Mouse (Mus musculus) hindbrain, embryonic 16.5 days (tissue): ENCODE results near the gene Rabep2. TPM values are rescaled to one million over a fixed set of nuclear protein-coding genes. Genes with fewer than 3 reads are reported as not detected.
"Not testable (repeated sequence)": the region's sequence is repeated elsewhere in the genome, so short reads cannot be mapped to it uniquely, and the experiment has no call there.

Source experiments
- ATAC-seq: fragments of 200-750 bp; cut with Nextera tagmentation; 2 replicates; pipeline ENCODE4 v1.8.0; 2017; ENCODE audit warnings: moderate TSS enrichment, moderate library complexity
- H3K27ac ChIP-seq: fragments of 300-500 bp; sonication (generic); 2 replicates; pipeline ENCODE4 v1.5.1; 2014; ENCODE audit warnings: low read depth, mild to moderate bottlenecking, control low read depth, low read length, moderate library complexity
- H3K27me3 ChIP-seq: fragments of 300-500 bp; sonication (generic); replicated peaks from 2 replicates; pipeline ENCODE4 v1.6.1; 2014; ENCODE audit warnings: low read length; ENCODE audit not compliant: control insufficient read depth, insufficient read depth
- H3K36me3 ChIP-seq: fragments of 300-500 bp; sonication (generic); 2 replicates; pipeline ENCODE4 v1.6.1; 2014; ENCODE audit warnings: mild to moderate bottlenecking, low read length, moderate library complexity, mixed read lengths; ENCODE audit not compliant: control insufficient read depth, insufficient read depth
- H3K4me1 ChIP-seq: fragments of 300-500 bp; sonication (generic); 2 replicates; pipeline ENCODE4 v1.6.1; 2014; ENCODE audit warnings: low read depth, low read length; ENCODE audit not compliant: control insufficient read depth, insufficient read depth
- H3K4me2 ChIP-seq: fragments of 300-500 bp; sonication (generic); 2 replicates; pipeline ENCODE4 v1.6.1; 2014; ENCODE audit warnings: mild to moderate bottlenecking, low read length, control low read depth, moderate library complexity
- H3K4me3 ChIP-seq: fragments of 300-500 bp; sonication (generic); 2 replicates; pipeline ENCODE4 v1.5.1; 2014; ENCODE audit warnings: mild to moderate bottlenecking, low read length, control low read depth, moderate library complexity
- H3K9ac ChIP-seq: fragments of 300-500 bp; sonication (generic); 2 replicates; pipeline ENCODE4 v1.6.1; 2014; ENCODE audit warnings: low read depth, mild to moderate bottlenecking, control low read depth, low read length, moderate library complexity
- H3K9me3 ChIP-seq: fragments of 300-500 bp; sonication (generic); 2 replicates; pipeline ENCODE4 v1.6.1; 2014; ENCODE audit warnings: mild to moderate bottlenecking, low read length, moderate library complexity; ENCODE audit not compliant: control insufficient read depth
- WGBS: fragments of 180-500 bp; shearing (Covaris S2); extraction: QIAGEN DNeasy Blood & Tissue Kit; methylation state at CpG from one replicate; pipeline ENCODE4 v1.1.7; 2014; 5-methylcytosine and 5-hydroxymethylcytosine counted together
- polyA plus RNA-seq: library from polyadenylated mRNA; unstranded; fragments of >200 nt; fragmentation: Nextera tagmentation; extraction: Ambion mirVana; gene quantifications from 2 replicates; pipeline ENCODE4 v1.2.1, GENCODE M21; 2015

Rabep2 gene
- polyA plus RNA-seq, result 23.1 and 26.0 TPM in 2 replicates

DNA sequence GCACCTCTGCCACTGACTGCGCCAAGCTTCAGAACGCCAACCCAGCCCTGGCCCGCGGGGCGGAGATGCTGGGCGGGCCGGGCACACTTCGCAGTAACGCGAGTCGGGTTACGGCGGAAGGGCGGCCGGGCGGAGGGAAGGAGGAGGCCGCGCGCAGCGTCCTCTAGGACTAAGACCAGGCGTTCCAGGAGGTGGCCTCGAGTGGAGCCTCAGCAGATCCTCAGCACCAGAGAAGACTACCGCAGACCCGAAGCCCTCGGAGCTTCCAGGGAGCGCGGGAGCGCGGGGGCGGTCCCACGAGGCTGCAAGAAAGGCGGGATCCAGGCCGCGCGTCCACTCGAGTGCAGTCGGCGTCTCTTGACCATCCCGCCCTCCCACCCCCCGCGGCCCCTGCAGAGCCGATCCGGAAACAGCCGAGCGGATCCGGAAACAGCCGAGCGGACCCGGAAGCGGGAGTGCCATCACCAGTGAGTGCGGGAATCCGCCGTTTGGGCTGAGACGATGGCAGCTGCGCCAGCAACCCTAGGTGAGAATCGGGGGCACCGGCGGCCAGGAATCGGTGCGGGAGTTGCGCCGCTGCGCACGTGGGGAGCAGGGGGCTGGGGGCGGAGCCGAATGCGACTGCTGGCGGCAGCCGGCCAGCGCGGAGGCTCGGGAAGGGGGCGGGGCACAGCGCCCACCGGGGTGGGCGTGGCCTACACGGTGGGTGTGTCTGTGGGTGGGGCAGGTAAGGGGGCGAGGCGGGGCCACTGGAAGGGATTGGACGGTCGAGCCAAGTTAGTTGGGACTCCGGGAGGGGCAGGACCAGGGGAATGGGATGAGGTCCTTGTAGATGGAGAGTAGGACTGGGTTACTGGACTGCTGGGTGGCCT lies at the start of gene Rabep2:
TSS of gene Rabep2 (plus strand) at position 129 of the 872 bp plus-strand sequence.
- H3K27me3 ChIP-seq, result no peaks in the 10 kb centered on the region
- H3K4me3 ChIP-seq, result peak within 1 kb of the TSS; percentile 83
- H3K9ac ChIP-seq, result peak within 1 kb of the TSS; percentile 88
- peak within 1 kb of the TSS; percentile 86 for H3K27ac ChIP-seq
- peak; percentile 97 for ATAC-seq
- H3K36me3 ChIP-seq, result 0 out of 2 replicates have a peak, but pooled peaks cover 2% of the 10 kb centered on the region
- peak within 1 kb of the TSS; percentile 93 for H3K4me2 ChIP-seq
- WGBS, result under 1% methylated on average over 60 of the region's 82 CpGs
- H3K9me3 ChIP-seq, result no peaks in the 10 kb centered on the region
- H3K4me1 ChIP-seq, result peaks cover 15% of the 10 kb centered on the region

- H3K36me3 ChIP-seq, result no peaks in the 10 kb centered on the region; the same call in 1 of the 2 replicates
- no peak overlapping the region for H3K9ac ChIP-seq
- ATAC-seq, result no peak
- no peak overlapping the region for H3K4me3 ChIP-seq
- no peak overlapping the region for H3K27ac ChIP-seq
- no peaks in the 10 kb centered on the region for H3K4me1 ChIP-seq
- WGBS, result 84% methylated on average over 5 of the region's 5 CpGs
- no peaks in the 10 kb centered on the region for H3K27me3 ChIP-seq
- no peak overlapping the region for H3K4me2 ChIP-seq
- no peaks in the 10 kb centered on the region for H3K9me3 ChIP-seq
Observed at GRCm38 (mm10) chr7:126383565-126383964, 45.0 kb upstream of the Rabep2 start.

DNA sequence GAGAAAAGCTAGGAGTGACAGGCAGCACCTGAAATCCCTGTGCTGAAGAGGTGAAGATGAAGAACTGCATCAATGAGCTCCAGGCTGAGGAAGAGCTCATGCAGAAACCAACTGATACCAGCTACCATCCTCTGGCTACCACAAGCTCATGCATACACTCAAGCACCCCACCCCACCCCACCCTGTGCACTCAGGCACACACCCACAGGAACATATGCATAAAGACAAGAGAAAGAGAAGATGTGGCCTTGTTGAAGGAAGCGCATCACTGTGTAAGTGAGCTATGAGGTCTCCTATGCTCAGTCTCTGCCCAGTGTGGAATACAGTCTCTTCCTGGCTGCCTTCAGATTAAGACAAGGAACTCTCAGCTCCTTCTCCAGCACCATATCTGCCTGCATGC lies 40.4 kb upstream of the Rabep2 start:
- Histone ChIP-seq H3K27me3 (no peaks in the 10 kb centered on the region), H3K4me3 (no peak overlapping the region), H3K4me1 (no peaks in the 10 kb centered on the region), H3K9me3 (no peaks in the 10 kb centered on the region), H3K36me3 (peaks cover 7% of the 10 kb centered on the region), H3K27ac (no peak overlapping the region), H3K4me2 (no peak overlapping the region), H3K9ac (no peak overlapping the region)
- no peak for ATAC-seq
- 100% methylated on average over 1 of the region's 1 CpGs for WGBS

DNA sequence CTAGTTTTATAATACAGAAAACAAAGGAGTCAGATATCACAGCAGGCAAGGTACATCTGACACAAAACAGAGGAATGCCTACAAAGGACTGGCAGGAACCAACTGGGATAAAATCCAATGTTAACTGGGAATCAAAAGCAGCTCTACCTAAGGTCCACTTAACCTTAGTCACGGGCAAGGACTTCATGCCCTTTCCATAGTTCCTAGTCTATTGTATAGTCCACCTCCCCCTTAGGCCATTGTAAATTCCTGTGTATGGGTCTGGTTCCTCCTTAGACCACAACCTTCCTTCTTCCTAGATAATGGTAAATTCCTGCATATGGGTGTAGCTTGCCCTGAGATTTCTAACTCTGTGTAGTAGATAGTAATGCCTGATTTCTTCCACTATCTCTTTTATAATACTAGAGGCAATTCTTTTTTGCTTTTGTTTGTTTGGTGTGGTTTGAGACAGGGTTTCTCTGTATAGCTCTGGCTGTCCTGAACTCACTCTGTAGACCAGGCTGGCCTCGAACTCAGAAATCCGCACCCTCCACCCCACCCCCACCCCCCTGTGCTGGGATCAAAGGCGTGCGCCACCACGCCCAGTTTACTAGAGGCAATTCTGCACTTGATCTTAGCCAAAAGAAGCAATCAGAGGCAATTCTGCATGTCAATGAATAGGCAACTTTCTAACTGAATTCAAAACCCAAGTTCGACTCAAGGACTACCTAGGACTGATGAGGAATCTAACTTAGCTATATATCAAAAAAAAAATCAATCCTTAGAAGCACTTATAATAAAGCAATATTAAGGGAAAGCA lies 36.3 kb upstream of the Rabep2 start:
- 93% methylated on average over 7 of the region's 7 CpGs for WGBS
- H3K9me3 ChIP-seq, H3K4me1 ChIP-seq, H3K9ac ChIP-seq, ATAC-seq, H3K27ac ChIP-seq, H3K27me3 ChIP-seq, H3K4me3 ChIP-seq, H3K36me3 ChIP-seq, H3K4me2 ChIP-seq: not testable (repeated sequence)

DNA sequence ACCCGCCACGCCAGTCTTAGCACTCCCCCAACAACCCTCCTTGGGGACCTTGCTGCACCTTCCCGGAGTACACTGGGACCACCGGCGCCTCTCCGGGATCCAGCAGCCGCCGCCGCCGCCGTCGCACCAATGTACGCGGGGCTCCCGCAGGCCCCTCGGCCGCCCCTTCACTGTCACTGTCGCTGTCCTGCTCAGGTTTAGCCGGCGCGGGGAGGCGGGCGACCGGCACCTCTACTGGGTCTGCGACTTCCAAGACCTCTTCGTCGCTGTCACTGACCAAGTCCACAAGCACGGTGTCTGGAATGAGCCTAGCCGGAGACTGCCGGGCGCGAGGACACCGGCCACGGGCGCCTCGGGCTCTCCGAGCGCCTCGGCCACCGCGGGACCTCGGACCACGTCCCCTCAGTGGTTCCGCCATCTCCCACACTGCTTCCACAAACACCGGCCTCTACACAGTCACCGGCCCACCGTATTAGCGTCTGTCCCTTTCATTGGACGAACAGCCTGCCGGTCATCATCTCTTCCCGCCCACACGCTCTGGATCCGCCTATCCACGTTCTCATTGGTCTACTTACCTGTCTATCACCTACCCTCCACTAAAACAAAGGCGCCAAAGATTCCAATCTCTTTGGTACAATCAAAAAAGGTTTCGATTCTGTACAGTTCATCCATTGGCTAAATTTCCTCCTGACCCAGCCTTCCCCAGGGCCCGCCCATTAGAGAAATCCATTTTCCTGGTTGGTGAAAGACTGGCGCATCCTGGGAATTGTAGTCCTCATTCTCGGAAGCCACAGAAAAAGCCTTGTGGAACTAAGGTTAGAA lies 32.0 kb upstream of the Rabep2 start, which contains the start of gene Nfatc2ip:
TSS of gene Nfatc2ip (minus strand) at position 440 of the 822 bp plus-strand sequence.
- under 1% methylated on average over 57 of the region's 59 CpGs for WGBS
- H3K9ac ChIP-seq, result peak within 1 kb of the TSS; percentile 84
- H3K4me2 ChIP-seq, result peak within 1 kb of the TSS; percentile 93
- H3K27ac ChIP-seq, result peak within 1 kb of the TSS; percentile 71
- H3K27me3 ChIP-seq, result no peaks in the 10 kb centered on the region
- H3K4me3 ChIP-seq, result peak within 1 kb of the TSS; percentile 93
- H3K4me1 ChIP-seq, result peaks cover 8% of the 10 kb centered on the region
- H3K9me3 ChIP-seq, result no peaks in the 10 kb centered on the region
- peak; percentile 100 for ATAC-seq
- no peaks in the 10 kb centered on the region for H3K36me3 ChIP-seq

- Histone ChIP-seq H3K36me3 (no peaks in the 10 kb centered on the region), H3K4me3 (peak overlapping the region; percentile 2; the same call in 1 of the 2 replicates), H3K27me3 (no peaks in the 10 kb centered on the region), H3K9me3 (no peaks in the 10 kb centered on the region), H3K27ac (no peak overlapping the region), H3K4me2 (peak overlapping the region; percentile 44), H3K9ac (no peak overlapping the region; the same call in 1 of the 2 replicates), H3K4me1 (peaks cover 8% of the 10 kb centered on the region)
- WGBS, result 60% methylated on average over 6 of the region's 6 CpGs
- no peak for ATAC-seq
Observed at GRCm38 (mm10) chr7:126397221-126397620, 31.3 kb upstream of the Rabep2 start.

DNA sequence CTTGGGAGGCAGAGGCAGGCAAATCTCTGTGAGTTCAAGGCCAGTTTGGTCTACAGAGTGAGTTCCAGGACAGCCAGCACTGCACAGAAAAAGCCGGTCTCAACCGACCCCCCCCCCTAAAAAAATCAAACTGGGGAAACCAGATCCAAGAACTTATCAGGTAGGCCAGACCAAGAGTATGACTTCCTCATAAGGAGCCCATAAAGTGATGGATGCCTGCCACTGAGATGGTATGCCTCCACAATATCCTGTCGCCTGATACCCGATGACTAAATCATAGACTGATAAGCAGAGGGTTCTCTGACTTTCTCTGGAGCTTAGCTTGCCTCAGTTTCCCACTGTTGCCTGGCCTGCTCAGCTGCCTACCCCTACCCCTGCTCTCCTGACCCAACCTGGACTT lies 30.7 kb upstream of the Rabep2 start:
- Histone ChIP-seq H3K9me3 (no peaks in the 10 kb centered on the region), H3K9ac (no peak overlapping the region), H3K4me1 (peaks cover 8% of the 10 kb centered on the region), H3K4me3 (no peak overlapping the region), H3K36me3 (no peaks in the 10 kb centered on the region), H3K27ac (no peak overlapping the region), H3K27me3 (no peaks in the 10 kb centered on the region), H3K4me2 (no peak overlapping the region)
- WGBS, result 99% methylated on average over 4 of the region's 4 CpGs
- no peak for ATAC-seq

GRCm38 (mm10) chr7:126399548-126399947 lies 29.0 kb upstream of the Rabep2 start:
- Histone ChIP-seq H3K9me3 (no peaks in the 10 kb centered on the region), H3K4me2 (no peak overlapping the region), H3K27ac (no peak overlapping the region), H3K36me3 (no peaks in the 10 kb centered on the region), H3K4me1 (peaks cover 8% of the 10 kb centered on the region), H3K27me3 (no peaks in the 10 kb centered on the region), H3K4me3 (no peak overlapping the region), H3K9ac (no peak overlapping the region)
- ATAC-seq, result no peak
- 9% methylated on average over 5 of the region's 5 CpGs for WGBS
